Mouse (Mus musculus) midbrain, embryonic 11.5 days (tissue): Measurements from ENCODE around the gene Polr2e. TPM values are rescaled to one million over a fixed set of nuclear protein-coding genes. Genes with fewer than 3 reads are reported as not detected.

Experiments used
- ATAC-seq: fragments of 200-750 bp; cut with Nextera tagmentation; 2 replicates; pipeline ENCODE4 v1.8.0; 2017; ENCODE audit warnings: moderate TSS enrichment, moderate library complexity; ENCODE audit not compliant: low FRiP score
- DNase-seq: peaks from one replicate; pipeline ENCODE4 v3.0.0; 2015; ENCODE audit warnings: low spot score; ENCODE audit errors: missing footprints
- H3K27ac ChIP-seq: fragments of 300-500 bp; sonication (generic); 2 replicates; pipeline ENCODE4 v1.5.1; 2014; ENCODE audit warnings: low read depth, low read length
- H3K27me3 ChIP-seq: fragments of 300-500 bp; sonication (generic); 2 replicates; pipeline ENCODE4 v1.6.1; 2014; ENCODE audit warnings: mild to moderate bottlenecking, low read length, moderate library complexity, mixed read lengths; ENCODE audit not compliant: control insufficient read depth, insufficient read depth
- H3K36me3 ChIP-seq: fragments of 300-500 bp; sonication (generic); 2 replicates; pipeline ENCODE4 v1.6.1; 2014; ENCODE audit warnings: mild to moderate bottlenecking, low read length, moderate library complexity, mixed read lengths; ENCODE audit not compliant: control insufficient read depth, insufficient read depth
- H3K4me1 ChIP-seq: fragments of 300-500 bp; sonication (generic); 2 replicates; pipeline ENCODE4 v1.6.1; 2014; ENCODE audit warnings: low read length; ENCODE audit not compliant: control insufficient read depth, insufficient read depth
- H3K4me2 ChIP-seq: fragments of 300-500 bp; sonication (generic); 2 replicates; pipeline ENCODE4 v1.6.1; 2014; ENCODE audit warnings: mild to moderate bottlenecking, moderate library complexity
- H3K4me3 ChIP-seq: fragments of 300-500 bp; sonication (generic); 2 replicates; pipeline ENCODE4 v1.5.1; 2014; ENCODE audit warnings: low read depth, low read length
- H3K9ac ChIP-seq: fragments of 300-500 bp; sonication (generic); 2 replicates; pipeline ENCODE4 v1.6.1; 2014; ENCODE audit warnings: low read length
- H3K9me3 ChIP-seq: fragments of 300-500 bp; sonication (generic); 2 replicates; pipeline ENCODE4 v1.6.1; 2016; ENCODE audit warnings: low read length; ENCODE audit not compliant: control insufficient read depth
- WGBS: fragments of 180-500 bp; shearing (Covaris S2); extraction: QIAGEN DNeasy Blood & Tissue Kit; methylation state at CpG from one replicate; pipeline ENCODE4 v1.1.7; 2014; 5-methylcytosine and 5-hydroxymethylcytosine counted together
- polyA plus RNA-seq: library from polyadenylated mRNA; unstranded; fragments of >200 nt; fragmentation: Nextera tagmentation; extraction: Ambion mirVana; gene quantifications from 2 replicates; pipeline ENCODE4 v1.2.1, GENCODE M21; 2014

The Polr2e gene
- 200 and 225 TPM in 2 replicates for polyA plus RNA-seq

GRCm38 (mm10) chr10:80039559-80039979 lies at the start of gene Polr2e:
Polr2e (minus strand) TSS chr10:80039795.
- Histone ChIP-seq H3K4me3 (peak within 1 kb of the TSS; percentile 81), H3K36me3 (peaks cover 17% of the 10 kb centered on the region), H3K4me1 (peaks cover 10% of the 10 kb centered on the region), H3K9ac (peak within 1 kb of the TSS; percentile 85), H3K27ac (no peak within 1 kb of the TSS; the same call in 1 of the 2 replicates), H3K9me3 (no peaks in the 10 kb centered on the region), H3K4me2 (peak within 1 kb of the TSS; percentile 70), H3K27me3 (no peaks in the 10 kb centered on the region)
- DNase-seq (peak; percentile 100), ATAC-seq (peak; percentile 96)
- under 1% methylated on average over 40 of the region's 40 CpGs for WGBS

GRCm38 (mm10) chr10:80089146-80089545 lies 49.6 kb upstream of the Polr2e start:
- no peak overlapping the region for H3K4me3 ChIP-seq
- no peak overlapping the region for H3K27ac ChIP-seq
- no peaks in the 10 kb centered on the region for H3K9me3 ChIP-seq
- DNase-seq: no peak
- H3K36me3 ChIP-seq: no peaks in the 10 kb centered on the region
- H3K27me3 ChIP-seq: no peaks in the 10 kb centered on the region
- 60% methylated on average over 4 of the region's 4 CpGs for WGBS
- no peaks in the 10 kb centered on the region; the same call in 1 of the 2 replicates for H3K4me1 ChIP-seq
- no peak overlapping the region for H3K9ac ChIP-seq
- H3K4me2 ChIP-seq: no peak overlapping the region
- ATAC-seq: no peak

DNA sequence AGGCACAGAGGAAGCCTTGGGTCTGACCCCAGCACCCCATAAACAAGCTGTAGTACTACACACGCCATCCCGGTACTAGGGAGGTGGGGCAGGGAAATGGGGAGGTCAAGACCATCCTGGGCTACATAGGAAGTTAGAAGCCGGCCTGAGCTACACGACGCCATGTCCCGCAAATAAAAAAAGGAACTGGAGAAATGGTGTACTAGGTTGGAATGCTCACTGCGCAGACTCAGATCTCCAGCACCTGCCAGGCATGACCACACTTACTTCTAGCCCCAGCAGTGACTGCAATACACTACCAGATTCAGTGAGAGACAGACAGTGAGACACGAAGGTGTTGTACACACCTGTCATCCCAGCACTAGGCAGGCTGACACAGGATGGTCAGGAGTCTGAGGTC lies 47.9 kb upstream of the Polr2e start:
- Histone ChIP-seq H3K4me2 (no peak overlapping the region), H3K36me3 (0 out of 2 replicates have a peak, but pooled peaks cover 2% of the 10 kb centered on the region), H3K27ac (no peak overlapping the region), H3K27me3 (no peaks in the 10 kb centered on the region), H3K9me3 (no peaks in the 10 kb centered on the region), H3K9ac (no peak overlapping the region), H3K4me3 (no peak overlapping the region), H3K4me1 (no peaks in the 10 kb centered on the region; the same call in 1 of the 2 replicates)
- ATAC-seq (no peak), DNase-seq (no peak)
- WGBS: 90% methylated on average over 8 of the region's 8 CpGs

GRCm38 (mm10) chr10:80086847-80087246 lies 47.3 kb upstream of the Polr2e start:
- 94% methylated on average over 3 of the region's 3 CpGs for WGBS

GRCm38 (mm10) chr10:80084817-80085487 lies 45.4 kb upstream of the Polr2e start:
- Histone ChIP-seq H3K27me3 (no peaks in the 10 kb centered on the region), H3K36me3 (0 out of 2 replicates have a peak, but pooled peaks cover 5% of the 10 kb centered on the region), H3K4me3 (no peak overlapping the region), H3K4me2 (no peak overlapping the region), H3K27ac (no peak overlapping the region), H3K9ac (no peak overlapping the region), H3K9me3 (no peaks in the 10 kb centered on the region), H3K4me1 (no peaks in the 10 kb centered on the region; the same call in 1 of the 2 replicates)
- ATAC-seq (no peak), DNase-seq (no peak)
- WGBS: 88% methylated on average over 9 of the region's 9 CpGs

More at GRCm38 (mm10) chr10:80086847-80087246, 47.3 kb upstream of the Polr2e start:
- no peaks in the 10 kb centered on the region; the same call in 1 of the 2 replicates for H3K4me1 ChIP-seq
- 0 out of 2 replicates have a peak, but pooled peaks cover 2% of the 10 kb centered on the region for H3K36me3 ChIP-seq
- H3K9ac ChIP-seq: no peak overlapping the region
- no peaks in the 10 kb centered on the region for H3K27me3 ChIP-seq
- H3K4me2 ChIP-seq: no peak overlapping the region
- no peak overlapping the region for H3K4me3 ChIP-seq
- DNase-seq: no peak
- H3K27ac ChIP-seq: no peak overlapping the region
- H3K9me3 ChIP-seq: no peaks in the 10 kb centered on the region
- ATAC-seq: no peak

DNA sequence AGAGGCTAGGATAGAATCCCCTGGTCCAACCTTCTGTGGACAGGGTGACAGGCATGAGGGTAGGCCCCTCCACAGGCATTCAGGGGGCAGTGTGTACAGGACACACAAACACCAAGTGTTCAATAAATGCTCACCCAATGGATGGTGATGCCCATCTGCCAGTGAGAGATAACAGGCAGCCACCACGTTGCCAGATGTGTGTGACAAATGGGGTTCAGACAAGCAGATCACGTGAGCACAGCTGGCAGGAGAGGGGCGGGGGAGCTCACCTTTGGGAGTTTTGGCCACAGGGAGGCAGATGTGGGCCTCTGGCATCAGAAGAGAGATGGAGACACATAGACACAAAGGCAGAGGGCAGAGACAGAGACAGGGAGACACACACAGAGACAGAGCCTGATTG lies 41.5 kb upstream of the Polr2e start:
- Histone ChIP-seq H3K27ac (no peak overlapping the region), H3K9ac (no peak overlapping the region), H3K9me3 (no peaks in the 10 kb centered on the region), H3K27me3 (no peaks in the 10 kb centered on the region), H3K4me3 (no peak overlapping the region), H3K4me2 (no peak overlapping the region), H3K4me1 (no peaks in the 10 kb centered on the region), H3K36me3 (0 out of 2 replicates have a peak, but pooled peaks cover 5% of the 10 kb centered on the region)
- DNase-seq: no peak
- no peak for ATAC-seq
- 74% methylated on average over 3 of the region's 3 CpGs for WGBS

GRCm38 (mm10) chr10:80080396-80081070 lies 40.9 kb upstream of the Polr2e start:
- 85% methylated on average over 16 of the region's 16 CpGs for WGBS
- H3K27me3 ChIP-seq: no peaks in the 10 kb centered on the region
- ATAC-seq: no peak
- H3K4me1 ChIP-seq: no peaks in the 10 kb centered on the region
- H3K9me3 ChIP-seq: no peaks in the 10 kb centered on the region
- no peak overlapping the region for H3K27ac ChIP-seq
- no peak overlapping the region for H3K4me3 ChIP-seq
- DNase-seq: no peak
- H3K36me3 ChIP-seq: 0 out of 2 replicates have a peak, but pooled peaks cover 5% of the 10 kb centered on the region
- H3K4me2 ChIP-seq: no peak overlapping the region
- no peak overlapping the region for H3K9ac ChIP-seq

DNA sequence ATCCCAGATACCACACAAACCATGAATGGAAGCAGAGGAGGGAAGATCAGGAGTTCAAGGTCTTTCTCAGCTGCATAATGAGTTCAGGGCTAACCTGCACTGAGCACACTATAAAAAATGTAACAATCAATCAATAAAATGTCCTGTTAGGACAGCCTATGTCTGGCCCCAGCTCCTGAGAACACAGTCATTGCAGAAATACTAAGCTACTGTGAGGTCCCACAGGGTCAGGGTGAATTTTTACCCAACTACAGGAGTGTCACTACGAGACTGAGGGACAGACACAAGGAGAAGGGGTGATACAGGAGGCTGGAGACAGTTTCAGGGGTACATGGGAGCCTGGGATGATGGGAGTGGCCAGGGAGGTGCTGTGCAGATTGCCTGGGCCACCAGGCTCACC lies 38.8 kb upstream of the Polr2e start:
- Histone ChIP-seq H3K4me1 (no peaks in the 10 kb centered on the region), H3K4me3 (no peak overlapping the region), H3K9me3 (no peaks in the 10 kb centered on the region), H3K36me3 (0 out of 2 replicates have a peak, but pooled peaks cover 2% of the 10 kb centered on the region), H3K4me2 (no peak overlapping the region), H3K27me3 (no peaks in the 10 kb centered on the region), H3K9ac (no peak overlapping the region), H3K27ac (no peak overlapping the region)
- DNase-seq (peak; percentile 6), ATAC-seq (no peak)
- 84% methylated on average over 1 of the region's 1 CpGs for WGBS

- 0 out of 2 replicates have a peak, but pooled peaks cover 2% of the 10 kb centered on the region for H3K36me3 ChIP-seq
- 87% methylated on average over 5 of the region's 5 CpGs for WGBS
- DNase-seq: peak; percentile 72
- H3K27me3 ChIP-seq: no peaks in the 10 kb centered on the region
- no peak overlapping the region for H3K27ac ChIP-seq
- H3K4me1 ChIP-seq: no peaks in the 10 kb centered on the region
- H3K9me3 ChIP-seq: no peaks in the 10 kb centered on the region
- no peak for ATAC-seq
- no peak overlapping the region for H3K9ac ChIP-seq
- no peak overlapping the region for H3K4me2 ChIP-seq
- H3K4me3 ChIP-seq: no peak overlapping the region
These were observed 37.7 kb upstream of the Polr2e start for GRCm38 (mm10) chr10:80077312-80077711.
